Mouse (Mus musculus) lung, postnatal 25 days (tissue): ENCODE results near the gene Glp2r.

Experiments used
- DNase-seq: peaks from one replicate; pipeline ENCODE4 v3.0.0; 2022; ENCODE audit warnings: low spot score

Glp2r gene

GRCm38 (mm10) chr11:67633620-67634229 is 137.2 kb downstream of the Glp2r start:
- DNase-seq: no peak

DNA sequence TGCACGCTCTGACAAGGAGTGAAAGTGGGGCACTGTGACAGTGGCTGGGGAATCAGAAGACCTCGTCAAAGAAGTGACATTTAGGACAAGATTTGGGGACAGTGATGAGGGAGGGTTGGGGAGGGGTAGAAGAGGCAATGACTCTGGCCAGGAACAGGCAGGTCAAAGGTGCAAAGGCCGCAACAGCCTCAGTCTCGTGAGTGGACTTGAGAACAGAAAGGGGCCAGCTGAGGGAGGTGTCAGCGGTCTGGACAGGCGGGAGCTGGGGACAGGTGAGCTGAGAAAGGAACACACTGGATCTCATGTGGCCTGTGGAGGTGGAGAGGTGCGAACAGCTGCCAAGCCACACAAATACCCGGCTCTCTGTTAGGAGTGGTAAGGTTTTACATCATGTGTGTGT is 138.0 kb downstream of the Glp2r start:
- DNase-seq: no peak

- DNase-seq: no peak
Measured at GRCm38 (mm10) chr11:67628522-67628921, 142.4 kb downstream of the Glp2r start.

- DNase-seq: no peak
Measured at GRCm38 (mm10) chr11:67627179-67627578, 143.8 kb downstream of the Glp2r start.

- DNase-seq: no peak
Measured at GRCm38 (mm10) chr11:67622340-67622739, 148.6 kb downstream of the Glp2r start.

- DNase-seq: no peak
Measured at GRCm38 (mm10) chr11:67616557-67617239, 154.3 kb downstream of the Glp2r start.

- DNase-seq: no peak
Measured at GRCm38 (mm10) chr11:67612158-67612839, 158.7 kb downstream of the Glp2r start.
